Mouse (Mus musculus): ENCODE results near the gene Kng2. TPM values are rescaled to one million over a fixed set of nuclear protein-coding genes. Genes with fewer than 3 reads are reported as not detected.
"Not testable (repeated sequence)": the region's sequence is repeated elsewhere in the genome, so short reads cannot be mapped to it uniquely, and the experiment has no call there.

Gene Kng2
- total RNA-seq, 2 experiments from 2014 or later = 0.14 TPM; not detected in 1

DNA sequence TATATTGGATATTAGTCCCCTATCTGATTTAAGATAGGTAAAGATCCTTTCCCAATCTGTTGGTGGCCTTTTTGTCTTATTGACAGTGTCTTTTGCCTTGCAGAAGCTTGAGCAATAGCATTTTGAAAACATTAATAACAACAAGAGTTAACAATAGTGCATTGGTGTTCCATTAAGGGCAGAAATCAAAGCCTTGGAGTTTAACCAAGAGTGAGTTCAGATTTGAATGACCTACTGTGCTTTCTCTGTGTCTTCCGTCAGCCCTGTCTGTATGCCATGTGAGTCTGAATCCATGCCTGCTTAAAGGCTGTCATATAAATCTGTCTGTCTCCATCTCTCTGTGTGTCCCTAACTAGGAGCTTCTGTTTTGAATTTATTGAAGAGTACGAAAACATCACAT, 81.9 kb downstream of the Kng2 start:
- intact Hi-C loops (cut with DNase I) = no loop called here
- Histone ChIP-seq H3K27ac (no peak overlapping the region), H3K4me3 (no peak overlapping the region)
- no peak for TF ChIP-seq CTCF (IDR thresholded peaks at IDR 0.05)
- no peak for DNase-seq

DNA sequence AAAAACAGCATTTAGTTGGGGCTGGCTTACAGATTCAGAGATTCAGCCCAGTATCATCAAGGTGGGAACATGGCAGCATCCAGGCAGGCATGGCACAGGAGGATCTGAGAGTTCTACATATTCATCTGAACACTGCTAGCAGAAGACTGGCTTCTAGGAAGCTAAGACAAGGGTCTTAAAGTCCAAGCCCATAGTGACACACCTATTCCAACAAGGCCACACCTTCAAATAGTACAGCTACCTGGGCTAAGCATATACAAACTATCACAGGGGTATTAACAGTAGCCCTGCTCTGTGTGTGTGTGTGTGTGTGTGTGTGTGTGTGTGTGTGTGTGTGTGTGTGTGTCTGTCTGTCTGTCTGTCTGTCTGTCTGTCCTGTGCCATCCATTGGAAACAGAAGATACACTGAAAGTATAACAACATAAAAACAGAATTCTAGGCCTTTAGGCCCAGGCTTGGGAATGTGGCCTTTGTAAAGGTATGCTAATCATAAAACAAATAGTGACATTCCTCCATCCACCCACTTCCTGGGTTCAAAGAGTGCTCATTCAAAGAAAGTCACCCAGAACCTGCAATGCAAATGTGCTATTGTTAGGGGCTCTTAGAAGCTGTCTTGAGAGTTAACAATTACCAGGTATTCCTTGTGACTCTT, 87.3 kb downstream of the Kng2 start:
- DNase-seq; H3K4me3 ChIP-seq; intact Hi-C loops (cut with DNase I); H3K27ac ChIP-seq: not testable (repeated sequence)

DNA sequence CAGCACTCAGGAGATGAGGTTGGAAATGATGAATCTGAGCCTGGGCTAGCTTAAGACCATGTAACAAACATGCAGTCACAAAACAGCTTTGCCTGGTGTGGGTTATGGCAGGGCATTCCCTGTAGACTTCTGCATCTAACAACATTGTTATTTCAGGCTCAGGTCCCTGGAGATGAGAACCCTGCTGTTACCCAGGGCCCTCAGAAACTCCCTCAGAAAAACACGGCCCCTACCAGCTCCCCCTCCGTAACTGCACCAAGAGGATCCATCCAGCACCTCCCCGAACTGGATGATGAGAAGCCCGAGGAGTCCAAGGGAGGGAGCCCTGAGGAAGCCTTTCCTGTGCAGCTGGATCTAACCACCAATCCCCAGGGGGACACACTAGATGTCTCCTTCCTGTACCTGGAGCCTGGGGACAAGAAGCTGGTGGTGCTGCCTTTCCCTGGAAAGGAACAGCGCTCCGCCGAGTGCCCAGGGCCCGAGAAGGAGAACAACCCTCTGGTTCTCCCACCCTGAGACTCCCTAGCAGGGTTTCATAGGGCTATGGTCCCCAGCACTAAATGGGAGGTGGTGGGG, 90.1 kb downstream of the Kng2 start:
- TF ChIP-seq CTCF (IDR thresholded peaks at IDR 0.05) = no peak
- H3K27ac ChIP-seq = no peak overlapping the region
- no peak overlapping the region for H3K4me3 ChIP-seq
- intact Hi-C loops (cut with DNase I) = no loop called here
- DNase-seq = no peak

DNA sequence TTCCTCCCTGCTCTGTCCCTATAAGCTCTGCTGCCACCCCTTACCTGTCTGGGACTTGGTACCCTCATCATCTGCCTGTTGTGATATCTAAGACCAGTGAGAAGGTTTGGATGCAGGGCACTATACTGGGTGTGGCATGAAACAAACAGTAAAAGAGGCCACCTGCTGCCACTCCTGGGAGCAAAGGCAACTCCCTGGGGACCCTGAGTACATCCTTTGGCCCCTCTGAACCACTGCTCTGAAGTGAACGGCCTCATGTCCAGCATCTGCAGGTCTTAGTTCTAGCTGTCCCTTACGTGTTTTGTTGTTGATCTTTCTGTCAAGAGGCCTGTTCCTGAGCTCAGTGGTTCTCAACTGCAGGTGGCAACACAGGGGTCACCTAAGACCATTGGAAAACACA, 90.7 kb downstream of the Kng2 start:
- no peak overlapping the region for H3K27ac ChIP-seq
- intact Hi-C loops (cut with DNase I) = no loop called here
- TF ChIP-seq CTCF (IDR thresholded peaks at IDR 0.05) = no peak
- no peak overlapping the region for H3K4me3 ChIP-seq
- DNase-seq = no peak

DNA sequence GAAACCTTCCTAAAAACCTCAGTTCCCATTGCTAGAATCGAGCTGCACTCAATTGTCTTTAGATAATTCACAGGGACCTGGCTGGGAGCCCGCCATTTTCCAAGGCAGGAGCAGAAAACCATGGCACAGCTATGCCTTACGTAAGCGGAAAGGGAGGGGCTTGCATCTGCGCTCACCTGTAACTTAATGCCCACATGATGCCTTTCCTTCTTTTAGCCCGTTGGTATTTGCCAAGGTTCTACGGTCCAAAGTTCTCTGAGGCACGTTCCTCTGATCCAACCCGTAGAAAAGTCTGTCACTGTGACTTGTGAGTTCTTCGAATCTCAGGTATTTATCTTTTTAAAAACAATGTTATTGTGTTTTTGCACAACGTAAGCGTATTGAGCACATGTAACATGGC, 91.7 kb downstream of the Kng2 start:
- no peak for TF ChIP-seq CTCF (IDR thresholded peaks at IDR 0.05)
- Histone ChIP-seq H3K4me3 (no peak overlapping the region), H3K27ac (no peak overlapping the region)
- intact Hi-C loops (cut with DNase I) = no loop called here
- no peak for DNase-seq

Other genes starting within 250 kb of the Kng2 start
- gene Crygs, start 217.9 kb downstream of the Kng2 start, total RNA-seq (2021) = not detected
- gene Tbccd1, start 171.8 kb downstream of the Kng2 start, total RNA-seq (2021) = 1 to 10 TPM; 7.0 to 7.2 TPM
- 10 to 100 TPM; 36.0 to 44.4 TPM for gene Dnajb11, start 171.6 kb downstream of the Kng2 start, total RNA-seq (2021)
- not detected for gene Ahsg, start 138.2 kb downstream of the Kng2 start, total RNA-seq (2021)
- gene Fetub, start 111.1 kb downstream of the Kng2 start, total RNA-seq (2021) = not detected
- not detected for gene Hrg, start 78.4 kb downstream of the Kng2 start, total RNA-seq (2021)
- not detected for gene Kng1, start 28.4 kb upstream of the Kng2 start, total RNA-seq (2021)
- gene Eif4a2, start 78.0 kb upstream of the Kng2 start, total RNA-seq (2021) = 100 to 1,000 TPM; 458 to 462 TPM
- gene Rfc4, start 98.3 kb upstream of the Kng2 start, total RNA-seq (2021) = 1 to 10 TPM; 7.6 to 7.9 TPM
- gene Adipoq, start 117.1 kb upstream of the Kng2 start, total RNA-seq (2021) = 1 to 10 TPM in 1 of 2 experiments, under 1 TPM in 1; 0.87 to 8.6 TPM
- gene St6gal1, start 195.3 kb upstream of the Kng2 start, total RNA-seq (2021) = 1 to 10 TPM; 2.6 to 3.5 TPM